Mouse (Mus musculus) heart, embryonic 11.5 days (tissue): ENCODE data around the gene Ceacam1. TPM values are rescaled to one million over a fixed set of nuclear protein-coding genes. Genes with fewer than 3 reads are reported as not detected.
"Not testable (repeated sequence)": the region's sequence is repeated elsewhere in the genome, so short reads cannot be mapped to it uniquely, and the experiment has no call there.

Source experiments
- ATAC-seq: fragments of 200-750 bp; cut with Nextera tagmentation; replicated peaks from 2 replicates; pipeline ENCODE4 v1.8.0; 2017; ENCODE audit warnings: moderate library complexity; ENCODE audit not compliant: insufficient number of reproducible peaks, low FRiP score, low TSS enrichment
- H3K27ac ChIP-seq: fragments of 300-500 bp; sonication (generic); 2 replicates; pipeline ENCODE4 v1.5.1; 2014; ENCODE audit warnings: mild to moderate bottlenecking, low read depth, low read length
- H3K27me3 ChIP-seq: fragments of 300-500 bp; sonication (generic); 2 replicates; pipeline ENCODE4 v1.6.1; 2014; ENCODE audit warnings: mild to moderate bottlenecking, low read length, mixed read lengths; ENCODE audit not compliant: control insufficient read depth, insufficient read depth
- H3K36me3 ChIP-seq: fragments of 300-500 bp; sonication (generic); 2 replicates; pipeline ENCODE4 v1.6.1; 2014; ENCODE audit warnings: mild to moderate bottlenecking, low read length, moderate library complexity, mixed read lengths; ENCODE audit not compliant: control insufficient read depth, insufficient read depth
- H3K4me1 ChIP-seq: fragments of 300-500 bp; sonication (generic); 2 replicates; pipeline ENCODE4 v1.6.1; 2014; ENCODE audit warnings: low read length; ENCODE audit not compliant: control insufficient read depth, insufficient read depth
- H3K4me2 ChIP-seq: fragments of 300-500 bp; sonication (generic); 2 replicates; pipeline ENCODE4 v1.6.1; 2014; ENCODE audit warnings: mild to moderate bottlenecking, moderate library complexity
- H3K4me3 ChIP-seq: fragments of 300-500 bp; sonication (generic); 2 replicates; pipeline ENCODE4 v1.5.1; 2014; ENCODE audit warnings: low read depth, low read length
- H3K9ac ChIP-seq: fragments of 300-500 bp; sonication (generic); 2 replicates; pipeline ENCODE4 v1.6.1; 2014; ENCODE audit warnings: mild to moderate bottlenecking, low read depth, low read length, moderate library complexity
- H3K9me3 ChIP-seq: fragments of 300-500 bp; sonication (generic); replicated peaks from 2 replicates; pipeline ENCODE4 v1.6.1; 2016; ENCODE audit warnings: low read length; ENCODE audit not compliant: control insufficient read depth
- WGBS: fragments of 180-500 bp; shearing (Covaris S2); extraction: QIAGEN DNeasy Blood & Tissue Kit; methylation state at CpG from one replicate; pipeline ENCODE4 v1.1.7; 2014; ENCODE audit not compliant: insufficient replicate concordance; 5-methylcytosine and 5-hydroxymethylcytosine counted together
- polyA plus RNA-seq: library from polyadenylated mRNA; unstranded; fragments of >200 nt; fragmentation: Nextera tagmentation; extraction: Ambion mirVana; gene quantifications from 2 replicates; pipeline ENCODE4 v1.2.1, GENCODE M21; 2014

The Ceacam1 gene
- polyA plus RNA-seq, result 1.9 and 2.3 TPM in 2 replicates

DNA sequence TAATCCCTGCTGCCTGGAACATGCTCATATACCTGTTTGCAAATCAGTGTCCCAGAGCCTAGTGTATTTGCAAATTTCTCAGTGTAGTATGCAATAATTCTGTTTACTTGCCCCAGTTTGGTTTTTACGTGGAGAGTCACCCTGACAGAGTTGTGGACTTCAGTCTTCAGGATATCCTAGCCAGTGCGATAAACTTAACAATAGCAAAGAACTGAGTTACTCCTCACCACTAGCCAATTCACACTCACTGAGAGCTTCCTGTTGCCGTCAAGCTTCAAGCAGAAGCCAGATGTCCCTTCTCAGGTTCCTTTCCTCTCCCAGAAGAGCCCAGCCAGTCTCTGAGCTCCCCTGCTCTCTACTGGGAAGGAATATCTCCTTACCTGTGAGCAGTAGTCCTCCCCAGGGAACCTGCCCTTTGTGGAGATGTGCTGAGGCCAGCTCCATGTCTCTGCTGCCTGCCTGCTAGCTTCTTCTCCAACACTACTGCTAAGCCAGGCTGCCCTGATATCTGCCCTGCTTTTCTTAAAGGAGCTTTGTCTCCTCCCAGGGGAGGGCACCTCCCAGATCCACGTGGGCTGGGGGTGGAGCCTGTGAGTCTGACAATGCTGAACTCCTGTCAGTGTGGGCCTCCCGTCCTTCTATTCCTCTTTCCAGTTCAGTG lies at the start of gene Ceacam1:
TSS of gene Ceacam1 (minus strand) at position 513 of the 661 bp plus-strand sequence.
- 18% methylated on average over 5 of the region's 5 CpGs for WGBS
- not testable (repeated sequence) for H3K36me3 ChIP-seq, H3K9ac ChIP-seq, H3K4me2 ChIP-seq, H3K27me3 ChIP-seq, H3K27ac ChIP-seq, H3K4me1 ChIP-seq, H3K4me3 ChIP-seq, H3K9me3 ChIP-seq
- ATAC-seq, result peak; percentile 58; the same call in 1 of the 2 replicates

DNA sequence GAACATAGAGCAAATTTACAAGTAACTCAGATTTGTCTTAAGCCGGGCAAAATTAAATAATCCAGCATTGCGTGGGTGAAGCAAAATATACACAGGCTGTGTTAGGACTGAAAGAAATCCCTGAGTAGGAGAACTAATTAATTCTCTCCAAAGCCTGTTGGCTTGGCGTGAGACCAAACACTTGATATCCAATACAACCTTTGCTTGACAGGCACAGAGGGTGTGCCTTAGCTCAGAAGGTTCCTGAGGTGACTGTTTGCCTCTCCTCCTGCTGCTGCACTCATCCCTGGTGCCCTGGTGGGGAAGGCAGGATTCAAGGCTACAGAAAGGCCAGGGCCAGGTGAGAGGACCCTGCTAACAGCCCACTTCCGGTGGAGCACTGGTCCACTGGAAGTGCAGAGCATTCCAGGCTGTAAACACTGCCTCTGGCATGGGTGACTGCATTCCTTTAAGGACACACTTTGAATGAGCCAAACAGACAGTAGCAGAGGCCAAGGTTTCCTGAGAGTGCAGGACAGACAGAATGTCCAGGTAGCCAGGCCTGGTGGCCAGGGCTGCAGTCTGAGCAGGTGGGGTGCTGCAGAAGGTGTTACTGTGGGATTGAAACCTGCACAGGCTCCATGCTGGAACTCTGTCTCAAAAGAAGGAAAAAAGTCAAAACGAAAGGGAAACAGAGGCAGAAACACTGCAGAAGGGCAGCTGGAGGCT lies 38.8 kb upstream of the Ceacam1 start:
- WGBS, result 76% methylated on average over 2 of the region's 5 CpGs
- not testable (repeated sequence) for H3K9ac ChIP-seq, ATAC-seq, H3K27ac ChIP-seq, H3K27me3 ChIP-seq, H3K36me3 ChIP-seq, H3K4me1 ChIP-seq, H3K4me3 ChIP-seq, H3K9me3 ChIP-seq, H3K4me2 ChIP-seq

DNA sequence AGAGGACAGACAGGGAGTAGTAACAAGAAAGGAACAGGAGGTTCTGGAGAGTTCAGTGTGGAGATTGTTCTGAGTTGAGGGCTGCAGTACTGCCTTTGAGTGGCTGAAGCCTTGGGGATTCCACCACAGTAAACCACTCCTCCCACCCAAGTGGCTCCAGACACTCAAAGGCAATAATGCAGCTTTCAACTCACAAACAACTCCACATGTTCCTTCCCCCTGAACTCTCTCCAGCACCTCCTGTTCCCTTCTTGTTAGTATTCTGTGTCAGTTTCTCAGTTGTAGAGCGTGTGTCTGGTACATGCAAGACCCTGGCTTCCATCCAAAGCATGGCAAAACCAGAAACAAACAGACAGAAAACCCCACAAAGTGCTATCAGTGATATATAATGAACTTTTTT lies 38.3 kb upstream of the Ceacam1 start:
- not testable (repeated sequence) for H3K9me3 ChIP-seq, H3K4me1 ChIP-seq, H3K9ac ChIP-seq, H3K4me3 ChIP-seq, H3K4me2 ChIP-seq, H3K27me3 ChIP-seq, H3K27ac ChIP-seq, H3K36me3 ChIP-seq, ATAC-seq
- 78% methylated on average over 1 of the region's 1 CpGs for WGBS

DNA sequence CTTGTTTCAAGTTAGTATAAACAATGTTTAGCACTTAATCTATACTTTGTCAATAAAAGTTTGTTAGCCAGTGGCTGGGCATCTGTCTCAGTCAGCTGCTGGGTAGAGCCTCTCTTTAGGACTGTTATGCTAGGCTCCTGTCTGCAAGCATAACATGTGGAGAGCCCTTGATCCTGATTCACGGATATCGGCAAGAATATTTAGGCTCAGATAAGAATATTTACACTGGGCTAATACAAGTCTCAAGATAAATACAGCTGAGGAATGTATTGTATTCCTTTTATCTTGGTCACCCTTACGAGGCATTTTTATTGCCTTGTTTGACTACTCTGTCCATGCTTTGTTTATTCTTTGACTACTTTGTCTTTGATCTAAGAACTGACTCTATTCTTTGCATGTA lies 32.5 kb upstream of the Ceacam1 start:
- no peaks in the 10 kb centered on the region for H3K4me1 ChIP-seq
- WGBS, result 18% methylated on average over 3 of the region's 3 CpGs
- no peak overlapping the region for H3K27ac ChIP-seq
- H3K4me3 ChIP-seq, result no peak overlapping the region
- no peaks in the 10 kb centered on the region for H3K27me3 ChIP-seq
- no peak overlapping the region for H3K4me2 ChIP-seq
- no peak overlapping the region for H3K9ac ChIP-seq
- ATAC-seq, result no peak
- H3K9me3 ChIP-seq, result no peaks in the 10 kb centered on the region
- H3K36me3 ChIP-seq, result no peaks in the 10 kb centered on the region

DNA sequence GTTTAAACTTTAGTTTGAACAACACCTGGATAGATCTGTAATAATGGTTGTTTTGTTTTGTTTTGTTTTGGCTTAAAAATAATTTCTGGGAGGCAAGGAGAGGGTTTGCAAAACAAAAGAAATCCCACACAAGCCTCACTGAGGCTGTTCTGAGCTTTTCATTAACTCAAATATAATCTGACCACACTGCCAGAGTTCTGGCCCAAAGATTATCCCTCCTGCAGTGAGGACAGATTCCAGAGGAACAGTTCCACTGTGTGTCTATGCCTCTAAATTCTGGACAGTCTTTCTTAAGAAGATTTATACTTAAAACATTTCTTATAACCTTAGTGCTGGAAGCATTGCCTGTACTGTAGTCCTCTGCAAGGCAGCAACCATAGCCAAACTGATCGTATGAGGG lies 17.2 kb upstream of the Ceacam1 start:
- ATAC-seq, result no peak
- H3K9me3 ChIP-seq, result no peaks in the 10 kb centered on the region
- H3K4me2 ChIP-seq, result no peak overlapping the region
- 79% methylated on average over 1 of the region's 1 CpGs for WGBS
- no peaks in the 10 kb centered on the region for H3K27me3 ChIP-seq
- H3K4me1 ChIP-seq, result no peaks in the 10 kb centered on the region
- no peak overlapping the region for H3K4me3 ChIP-seq
- no peak overlapping the region for H3K9ac ChIP-seq
- no peak overlapping the region for H3K27ac ChIP-seq
- H3K36me3 ChIP-seq, result no peaks in the 10 kb centered on the region

DNA sequence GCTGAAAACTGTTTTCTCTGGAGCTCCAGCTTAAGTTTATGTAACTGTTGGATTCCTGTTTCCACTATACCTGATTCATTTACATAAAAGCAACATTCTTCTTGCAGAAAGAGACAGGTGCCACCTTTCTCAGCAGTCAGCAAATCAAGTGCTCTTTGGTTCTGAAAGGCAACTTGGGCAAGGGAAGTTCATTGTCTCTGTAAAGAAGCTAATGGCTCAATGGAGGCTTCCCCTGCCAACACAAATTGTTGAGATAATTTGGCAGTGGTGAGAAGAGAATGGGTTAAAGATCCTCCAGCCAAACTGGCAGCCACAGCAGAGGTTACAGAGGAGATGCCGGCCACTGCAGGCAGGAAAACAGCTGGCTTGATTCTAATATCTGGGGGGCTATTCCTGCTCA lies 13.3 kb upstream of the Ceacam1 start:
- not testable (repeated sequence) for H3K4me2 ChIP-seq, ATAC-seq

DNA sequence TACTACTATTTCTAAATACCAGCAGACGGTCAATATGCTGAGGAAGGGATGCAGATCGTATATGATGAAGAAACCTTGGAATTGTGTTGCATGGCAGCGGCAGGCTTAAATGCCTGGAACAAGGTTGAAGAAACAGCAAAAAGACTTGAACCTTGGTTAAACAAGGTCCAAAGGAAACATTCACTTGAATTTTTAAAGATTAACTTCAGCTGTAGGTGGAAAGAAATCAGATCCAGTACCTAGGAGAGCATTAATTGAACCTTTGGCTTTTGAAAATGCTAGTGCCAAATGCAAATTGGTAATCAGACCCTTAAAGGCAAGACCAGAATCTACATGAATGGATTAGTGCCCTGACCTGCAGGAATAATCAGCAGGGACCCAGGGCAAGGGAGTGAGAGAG lies 12.0 kb upstream of the Ceacam1 start:
- H3K9me3 ChIP-seq, H3K4me2 ChIP-seq, H3K4me3 ChIP-seq, ATAC-seq, H3K27me3 ChIP-seq, H3K9ac ChIP-seq, H3K4me1 ChIP-seq, H3K27ac ChIP-seq, H3K36me3 ChIP-seq: not testable (repeated sequence)
- WGBS, result 87% methylated on average over 3 of the region's 3 CpGs

More for the DNA sequence above, 13.3 kb upstream of the Ceacam1 start:
- not testable (repeated sequence) for H3K4me3 ChIP-seq, H3K36me3 ChIP-seq, H3K27ac ChIP-seq, H3K27me3 ChIP-seq, H3K9me3 ChIP-seq, H3K9ac ChIP-seq, H3K4me1 ChIP-seq
- whole genome bisulfite sequencing, result no CpG with 5 or more reads among the region's 1 CpGs

DNA sequence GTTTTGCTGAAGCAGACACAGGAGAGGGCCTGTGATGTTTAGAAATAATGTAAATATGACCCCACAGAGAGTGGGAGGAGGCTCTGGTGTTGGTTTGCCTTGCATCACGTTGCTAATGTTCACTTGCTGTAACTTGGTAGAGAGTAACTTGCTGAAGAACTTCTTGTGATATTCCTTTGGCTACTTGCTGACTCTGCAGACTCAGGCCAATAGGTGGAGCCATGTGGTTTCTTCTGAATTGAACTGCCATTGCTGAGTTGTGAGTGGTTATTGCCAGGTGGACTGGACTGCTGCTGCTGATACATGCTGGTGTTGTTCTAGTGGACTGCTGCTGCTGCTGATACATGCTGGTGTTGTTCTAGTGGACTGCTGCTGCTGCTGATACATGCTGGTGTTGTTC lies 8.8 kb upstream of the Ceacam1 start:
- Histone ChIP-seq H3K27me3 (no peaks in the 10 kb centered on the region), H3K9me3 (no peaks in the 10 kb centered on the region), H3K27ac (no peak overlapping the region), H3K4me2 (no peak overlapping the region), H3K36me3 (no peaks in the 10 kb centered on the region), H3K4me3 (no peak overlapping the region), H3K4me1 (no peaks in the 10 kb centered on the region), H3K9ac (no peak overlapping the region)
- 24% methylated on average over 1 of the region's 1 CpGs for WGBS
- no peak for ATAC-seq

DNA sequence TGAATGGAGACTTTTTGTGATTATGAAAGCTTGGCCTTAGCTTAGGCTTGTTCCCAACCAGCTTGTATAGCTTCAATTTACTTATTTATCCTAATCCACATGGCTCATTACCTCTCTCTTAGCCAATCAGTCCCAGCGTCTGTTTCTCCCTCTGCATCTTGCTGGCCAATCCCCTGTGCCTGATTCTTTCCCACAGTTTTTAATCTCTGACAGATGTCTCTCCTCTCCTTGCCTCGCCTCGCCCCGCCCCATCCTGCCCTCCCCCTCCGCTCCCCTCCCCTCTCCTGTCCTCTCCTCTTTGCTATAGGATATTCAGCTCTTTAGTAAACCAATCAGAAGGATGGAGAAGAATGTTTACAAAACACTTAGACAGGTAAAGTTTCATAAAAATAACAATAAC lies 7.7 kb upstream of the Ceacam1 start:
- no peak for ATAC-seq
- H3K9me3 ChIP-seq, result no peaks in the 10 kb centered on the region
- H3K27ac ChIP-seq, result no peak overlapping the region
- 48% methylated on average over 5 of the region's 5 CpGs for WGBS
- H3K27me3 ChIP-seq, result no peaks in the 10 kb centered on the region
- no peaks in the 10 kb centered on the region for H3K4me1 ChIP-seq
- H3K4me2 ChIP-seq, result no peak overlapping the region
- H3K4me3 ChIP-seq, result no peak overlapping the region
- H3K36me3 ChIP-seq, result no peaks in the 10 kb centered on the region
- H3K9ac ChIP-seq, result no peak overlapping the region
